Mouse (Mus musculus) kidney, embryonic 15.5 days (tissue): ENCODE results near the gene Ap4m1. TPM values are rescaled to one million over a fixed set of nuclear protein-coding genes. Genes with fewer than 3 reads are reported as not detected.

Experiments used
- ATAC-seq: fragments of 200-750 bp; cut with Nextera tagmentation; replicated peaks from 2 replicates; pipeline ENCODE4 v1.8.0; 2017; ENCODE audit warnings: moderate TSS enrichment; ENCODE audit not compliant: low FRiP score
- H3K27ac ChIP-seq: fragments of 300-500 bp; sonication (generic); 2 replicates; pipeline ENCODE4 v1.5.1; 2015; ENCODE audit warnings: mild to moderate bottlenecking, inconsistent platforms
- H3K27me3 ChIP-seq: fragments of 300-500 bp; sonication (generic); 2 replicates; pipeline ENCODE4 v1.6.1; 2015; ENCODE audit warnings: inconsistent platforms
- H3K36me3 ChIP-seq: fragments of 300-500 bp; sonication (generic); 2 replicates; pipeline ENCODE4 v1.6.1; 2015; ENCODE audit warnings: inconsistent platforms
- H3K4me1 ChIP-seq: fragments of 300-500 bp; sonication (generic); 2 replicates; pipeline ENCODE4 v1.6.1; 2015; ENCODE audit warnings: inconsistent platforms
- H3K4me2 ChIP-seq: fragments of 300-500 bp; sonication (generic); 2 replicates; pipeline ENCODE4 v1.6.1; 2015; ENCODE audit warnings: moderate library complexity, mild to moderate bottlenecking, inconsistent platforms
- H3K4me3 ChIP-seq: fragments of 300-500 bp; sonication (generic); replicated peaks from 2 replicates; pipeline ENCODE4 v1.5.1; 2015; ENCODE audit warnings: mild to moderate bottlenecking, inconsistent platforms
- H3K9ac ChIP-seq: fragments of 300-500 bp; sonication (generic); 2 replicates; pipeline ENCODE4 v1.6.1; 2015; ENCODE audit warnings: mild to moderate bottlenecking, inconsistent platforms
- H3K9me3 ChIP-seq: fragments of 300-500 bp; sonication (generic); replicated peaks from 2 replicates; pipeline ENCODE4 v1.6.1; 2016; ENCODE audit warnings: inconsistent platforms
- WGBS: fragments of 180-500 bp; shearing (Covaris S2); methylation state at CpG from one replicate; pipeline ENCODE4 v1.1.7; 2015; ENCODE audit warnings: mixed read lengths; 5-methylcytosine and 5-hydroxymethylcytosine counted together
- polyA plus RNA-seq: library from polyadenylated mRNA; unstranded; fragments of >200 nt; fragmentation: Nextera tagmentation; extraction: Ambion mirVana; gene quantifications from 2 replicates; pipeline ENCODE4 v1.2.1, GENCODE M21; 2015

Gene Ap4m1
- 24.2 and 28.2 TPM in 2 replicates for polyA plus RNA-seq

- H3K27ac ChIP-seq = peak within 1 kb of the TSS; percentile 96
- peak; percentile 93 for ATAC-seq
- peak within 1 kb of the TSS; percentile 72 for H3K4me3 ChIP-seq
- under 1% methylated on average over 54 of the region's 54 CpGs for WGBS
- peak within 1 kb of the TSS; percentile 72 for H3K9ac ChIP-seq
- H3K4me1 ChIP-seq = peaks cover 30% of the 10 kb centered on the region
- peaks cover 65% of the 10 kb centered on the region for H3K36me3 ChIP-seq
- H3K9me3 ChIP-seq = no peaks in the 10 kb centered on the region
- H3K27me3 ChIP-seq = no peaks in the 10 kb centered on the region
- peak within 1 kb of the TSS; percentile 78 for H3K4me2 ChIP-seq
Observed at GRCm38 (mm10) chr5:138171695-138172491, at the start of gene Ap4m1, which contains the start of gene Mcm7. Gene Ap4m1, plus strand, starts transcription at chr5:138172002. Gene Mcm7, minus strand, starts transcription at chr5:138172422.

GRCm38 (mm10) chr5:138132425-138133064 is 39.3 kb upstream of the Ap4m1 start:
- peaks cover 74% of the 10 kb centered on the region for H3K36me3 ChIP-seq
- no peak overlapping the region for H3K9ac ChIP-seq
- H3K4me3 ChIP-seq = no peak overlapping the region
- no peak overlapping the region for H3K4me2 ChIP-seq
- no peaks in the 10 kb centered on the region for H3K4me1 ChIP-seq
- no peak overlapping the region for H3K27ac ChIP-seq
- WGBS = 55% methylated on average over 5 of the region's 5 CpGs
- no peaks in the 10 kb centered on the region for H3K27me3 ChIP-seq
- no peak for ATAC-seq
- no peaks in the 10 kb centered on the region for H3K9me3 ChIP-seq

- Histone ChIP-seq H3K4me1 (no peaks in the 10 kb centered on the region), H3K9me3 (no peaks in the 10 kb centered on the region), H3K4me3 (no peak overlapping the region), H3K9ac (no peak overlapping the region), H3K4me2 (no peak overlapping the region), H3K36me3 (peaks cover 41% of the 10 kb centered on the region), H3K27me3 (no peaks in the 10 kb centered on the region), H3K27ac (no peak overlapping the region)
- WGBS = 70% methylated on average over 4 of the region's 4 CpGs
- no peak for ATAC-seq
Observed at GRCm38 (mm10) chr5:138137257-138137656, 34.5 kb upstream of the Ap4m1 start.

GRCm38 (mm10) chr5:138137935-138138549 is 33.8 kb upstream of the Ap4m1 start:
- ATAC-seq = no peak
- Histone ChIP-seq H3K4me1 (no peaks in the 10 kb centered on the region), H3K9ac (no peak overlapping the region), H3K27me3 (no peaks in the 10 kb centered on the region), H3K27ac (no peak overlapping the region), H3K4me3 (no peak overlapping the region), H3K36me3 (peaks cover 38% of the 10 kb centered on the region), H3K9me3 (no peaks in the 10 kb centered on the region), H3K4me2 (no peak overlapping the region)
- 57% methylated on average over 8 of the region's 8 CpGs for WGBS

GRCm38 (mm10) chr5:138138585-138138984 is 33.2 kb upstream of the Ap4m1 start:
- H3K36me3 ChIP-seq = peaks cover 38% of the 10 kb centered on the region
- no peak overlapping the region for H3K4me2 ChIP-seq
- no peak overlapping the region for H3K27ac ChIP-seq
- H3K4me3 ChIP-seq = no peak overlapping the region
- no peaks in the 10 kb centered on the region for H3K9me3 ChIP-seq
- H3K4me1 ChIP-seq = no peaks in the 10 kb centered on the region
- ATAC-seq = no peak
- H3K27me3 ChIP-seq = no peaks in the 10 kb centered on the region
- no peak overlapping the region for H3K9ac ChIP-seq
- 67% methylated on average over 4 of the region's 4 CpGs for WGBS

- peak overlapping the region; percentile 86 for H3K4me3 ChIP-seq
- WGBS = 87% methylated on average over 3 of the region's 3 CpGs
- ATAC-seq = no peak
Observed at GRCm38 (mm10) chr5:138154390-138154789, 17.4 kb upstream of the Ap4m1 start.

GRCm38 (mm10) chr5:138155443-138155976 is 16.3 kb upstream of the Ap4m1 start, which contains the start of gene Zfp113:
Gene Zfp113, minus strand, starts transcription at chr5:138155744.
- peaks cover 16% of the 10 kb centered on the region for H3K4me1 ChIP-seq
- no peaks in the 10 kb centered on the region for H3K9me3 ChIP-seq
- WGBS = under 1% methylated on average over 31 of the region's 31 CpGs
- peaks cover 26% of the 10 kb centered on the region for H3K36me3 ChIP-seq
- ATAC-seq = peak; percentile 97
- peak within 1 kb of the TSS; percentile 72 for H3K4me2 ChIP-seq
- peak within 1 kb of the TSS; percentile 93 for H3K27ac ChIP-seq
- H3K9ac ChIP-seq = peak within 1 kb of the TSS; percentile 91
- no peaks in the 10 kb centered on the region for H3K27me3 ChIP-seq
- peak within 1 kb of the TSS; percentile 86 for H3K4me3 ChIP-seq

More at GRCm38 (mm10) chr5:138154390-138154789, 17.4 kb upstream of the Ap4m1 start:
- Histone ChIP-seq H3K27me3 (no peaks in the 10 kb centered on the region), H3K4me1 (peaks cover 12% of the 10 kb centered on the region), H3K36me3 (peaks cover 32% of the 10 kb centered on the region), H3K9ac (peak overlapping the region; percentile 91), H3K9me3 (no peaks in the 10 kb centered on the region), H3K4me2 (peak overlapping the region; percentile 72), H3K27ac (0 out of 2 replicates have a peak overlapping the region, but pooled peaks have one; percentile 93)

- H3K4me2 ChIP-seq = peak overlapping the region; percentile 61
- peaks cover 21% of the 10 kb centered on the region for H3K4me1 ChIP-seq
- 67% methylated on average over 7 of the region's 7 CpGs for WGBS
- H3K36me3 ChIP-seq = peaks cover 31% of the 10 kb centered on the region
- peak overlapping the region; percentile 79 for H3K4me3 ChIP-seq
- H3K9ac ChIP-seq = peak overlapping the region; percentile 81; the same call in 1 of the 2 replicates
- peak overlapping the region; percentile 82 for H3K27ac ChIP-seq
- no peaks in the 10 kb centered on the region for H3K27me3 ChIP-seq
- no peaks in the 10 kb centered on the region for H3K9me3 ChIP-seq
- ATAC-seq = no peak
Observed at GRCm38 (mm10) chr5:138160224-138160762, 11.5 kb upstream of the Ap4m1 start.

- Histone ChIP-seq H3K27ac (peak within 1 kb of the TSS; percentile 82), H3K9ac (peak within 1 kb of the TSS; percentile 81), H3K4me2 (peak within 1 kb of the TSS; percentile 61), H3K4me1 (peaks cover 22% of the 10 kb centered on the region), H3K27me3 (no peaks in the 10 kb centered on the region), H3K36me3 (peaks cover 39% of the 10 kb centered on the region), H3K4me3 (peak within 1 kb of the TSS; percentile 79), H3K9me3 (no peaks in the 10 kb centered on the region)
- peak; percentile 96 for ATAC-seq
- 1% methylated on average over 42 of the region's 42 CpGs for WGBS
Observed at GRCm38 (mm10) chr5:138160842-138161665, 10.7 kb upstream of the Ap4m1 start, which contains the start of gene Cops6. Gene Cops6, plus strand, starts transcription at chr5:138161071.

- no peak overlapping the region for H3K4me3 ChIP-seq
- no peaks in the 10 kb centered on the region for H3K27me3 ChIP-seq
- H3K4me1 ChIP-seq = peaks cover 25% of the 10 kb centered on the region
- peaks cover 59% of the 10 kb centered on the region for H3K36me3 ChIP-seq
- H3K9me3 ChIP-seq = no peaks in the 10 kb centered on the region
- 62% methylated on average over 6 of the region's 6 CpGs for WGBS
- ATAC-seq = no peak
- H3K27ac ChIP-seq = no peak overlapping the region
- H3K9ac ChIP-seq = no peak overlapping the region
- H3K4me2 ChIP-seq = no peak overlapping the region
Observed at GRCm38 (mm10) chr5:138163046-138163445, 8.8 kb upstream of the Ap4m1 start.

- H3K27ac ChIP-seq = no peak overlapping the region
- no peaks in the 10 kb centered on the region for H3K9me3 ChIP-seq
- WGBS = 69% methylated on average over 10 of the region's 10 CpGs
- H3K9ac ChIP-seq = no peak overlapping the region
- ATAC-seq = no peak
- no peak overlapping the region for H3K4me3 ChIP-seq
- no peaks in the 10 kb centered on the region for H3K27me3 ChIP-seq
- no peak overlapping the region for H3K4me2 ChIP-seq
- peaks cover 25% of the 10 kb centered on the region for H3K4me1 ChIP-seq
- peaks cover 64% of the 10 kb centered on the region for H3K36me3 ChIP-seq
Observed at GRCm38 (mm10) chr5:138163610-138164009, 8.2 kb upstream of the Ap4m1 start.
